Mouse (Mus musculus) intestine, embryonic 16.5 days (tissue): ENCODE data around the gene Rbbp8nl. TPM values are rescaled to one million over a fixed set of nuclear protein-coding genes. Genes with fewer than 3 reads are reported as not detected.

Experiments used
- ATAC-seq: fragments of 200-750 bp; cut with Nextera tagmentation; 2 replicates; pipeline ENCODE4 v1.8.0; 2017; ENCODE audit warnings: moderate TSS enrichment, moderate library complexity
- H3K27ac ChIP-seq: fragments of 300-500 bp; sonication (generic); 2 replicates; pipeline ENCODE4 v1.5.1; 2014; ENCODE audit warnings: mild to moderate bottlenecking, low read length
- H3K27me3 ChIP-seq: fragments of 300-500 bp; sonication (generic); replicated peaks from 2 replicates; pipeline ENCODE4 v1.6.1; 2014; ENCODE audit warnings: low read length, control low read depth, mixed read lengths; ENCODE audit not compliant: control insufficient read depth, insufficient read depth
- H3K36me3 ChIP-seq: fragments of 300-500 bp; sonication (generic); 2 replicates; pipeline ENCODE4 v1.6.1; 2014; ENCODE audit warnings: low read length, control low read depth; ENCODE audit not compliant: control insufficient read depth, insufficient read depth
- H3K4me1 ChIP-seq: fragments of 300-500 bp; sonication (generic); 2 replicates; pipeline ENCODE4 v1.6.1; 2014; ENCODE audit warnings: low read length, control low read depth, mixed read lengths; ENCODE audit not compliant: control insufficient read depth, insufficient read depth
- H3K4me2 ChIP-seq: fragments of 300-500 bp; sonication (generic); 2 replicates; pipeline ENCODE4 v1.6.1; 2014; ENCODE audit warnings: low read depth, low read length, control low read depth
- H3K4me3 ChIP-seq: fragments of 300-500 bp; sonication (generic); 2 replicates; pipeline ENCODE4 v1.5.1; 2014; ENCODE audit warnings: mild to moderate bottlenecking, low read length
- H3K9ac ChIP-seq: fragments of 300-500 bp; sonication (generic); 2 replicates; pipeline ENCODE4 v1.6.1; 2014; ENCODE audit warnings: low read depth, low read length
- H3K9me3 ChIP-seq: fragments of 300-500 bp; sonication (generic); 2 replicates; pipeline ENCODE4 v1.6.1; 2016; ENCODE audit warnings: low read length, control low read depth; ENCODE audit not compliant: control insufficient read depth
- WGBS: fragments of 180-500 bp; shearing (Covaris S2); extraction: QIAGEN DNeasy Blood & Tissue Kit; methylation state at CpG from one replicate; pipeline ENCODE4 v1.1.7; 2014; 5-methylcytosine and 5-hydroxymethylcytosine counted together
- polyA plus RNA-seq: library from polyadenylated mRNA; unstranded; fragments of >200 nt; fragmentation: Nextera tagmentation; extraction: Ambion mirVana; gene quantifications from 2 replicates; pipeline ENCODE4 v1.2.1, GENCODE M21; 2015

Gene Rbbp8nl
- polyA plus RNA-seq, 1 experiment from 2014 or later = 2.5 TPM

DNA sequence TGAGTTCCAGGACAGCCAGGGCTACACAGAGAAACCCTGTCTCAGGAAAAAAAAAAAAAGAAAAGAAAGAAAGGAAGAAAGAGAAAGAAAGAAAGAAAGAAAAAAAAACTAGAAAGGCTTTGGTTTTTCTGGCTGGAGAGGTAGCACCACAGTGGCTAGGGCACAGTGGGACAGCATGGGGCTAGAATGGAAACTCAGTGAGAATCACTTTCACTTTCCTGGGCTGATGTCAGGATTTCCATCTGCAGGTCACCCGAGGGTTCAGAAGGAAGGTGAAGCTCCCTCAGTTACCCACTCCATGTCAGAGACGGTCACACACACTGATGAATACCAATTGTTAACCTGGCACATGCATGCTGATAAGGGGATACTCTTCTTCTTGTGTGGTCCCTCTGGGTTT is 18.0 kb upstream of the Rbbp8nl start:
- H3K27ac ChIP-seq = no peak overlapping the region

DNA sequence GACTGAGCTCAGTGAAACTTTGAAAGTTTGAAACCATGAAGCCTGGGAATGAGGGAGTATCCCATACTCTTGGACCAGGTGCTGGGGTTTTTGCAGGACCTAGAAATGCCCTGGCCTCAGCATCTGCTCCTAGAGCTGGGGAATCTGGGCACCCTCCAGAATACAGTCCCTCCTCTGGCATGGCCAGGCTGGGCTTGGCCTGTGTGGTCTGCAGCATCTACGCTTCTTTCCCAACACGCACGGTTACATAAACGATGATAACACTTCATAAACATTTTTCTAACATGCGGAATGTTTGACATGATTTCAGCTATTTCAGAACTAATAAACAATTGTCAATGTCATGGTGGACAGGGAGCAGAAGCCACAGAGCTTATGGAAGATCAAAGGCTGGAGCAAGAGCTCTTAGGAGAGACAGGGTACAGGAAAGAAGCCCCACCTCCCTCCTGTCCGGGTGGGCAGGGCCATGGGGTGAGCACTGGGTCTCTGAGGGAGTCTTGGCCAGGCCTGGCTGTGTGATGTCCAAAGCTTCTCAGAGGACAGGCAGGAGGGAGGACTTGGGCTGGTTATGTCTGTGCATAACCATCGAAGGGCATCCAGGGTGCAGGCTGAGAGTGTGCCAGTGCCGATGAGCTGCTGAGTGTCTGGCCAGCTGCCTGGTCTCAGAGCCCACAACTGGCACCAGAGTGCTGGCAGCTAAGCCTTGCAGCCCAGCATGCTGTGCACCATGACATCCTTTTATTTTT is 16.9 kb upstream of the Rbbp8nl start:
- Histone ChIP-seq H3K4me3 (no peak overlapping the region), H3K4me2 (no peak overlapping the region), H3K27me3 (no peaks in the 10 kb centered on the region), H3K9me3 (no peaks in the 10 kb centered on the region), H3K36me3 (no peaks in the 10 kb centered on the region), H3K4me1 (peaks cover 3% of the 10 kb centered on the region; the same call in 1 of the 2 replicates), H3K9ac (no peak overlapping the region), H3K27ac (no peak overlapping the region)
- ATAC-seq = no peak
- WGBS = 52% methylated on average over 8 of the region's 8 CpGs

More for the DNA sequence above, 18.0 kb upstream of the Rbbp8nl start:
- Histone ChIP-seq H3K4me2 (no peak overlapping the region), H3K4me1 (0 out of 2 replicates have a peak, but pooled peaks cover 3% of the 10 kb centered on the region), H3K9me3 (no peaks in the 10 kb centered on the region), H3K36me3 (no peaks in the 10 kb centered on the region), H3K27me3 (no peaks in the 10 kb centered on the region), H3K4me3 (no peak overlapping the region), H3K9ac (no peak overlapping the region)
- no peak for ATAC-seq
- 39% methylated on average over 2 of the region's 2 CpGs for WGBS

DNA sequence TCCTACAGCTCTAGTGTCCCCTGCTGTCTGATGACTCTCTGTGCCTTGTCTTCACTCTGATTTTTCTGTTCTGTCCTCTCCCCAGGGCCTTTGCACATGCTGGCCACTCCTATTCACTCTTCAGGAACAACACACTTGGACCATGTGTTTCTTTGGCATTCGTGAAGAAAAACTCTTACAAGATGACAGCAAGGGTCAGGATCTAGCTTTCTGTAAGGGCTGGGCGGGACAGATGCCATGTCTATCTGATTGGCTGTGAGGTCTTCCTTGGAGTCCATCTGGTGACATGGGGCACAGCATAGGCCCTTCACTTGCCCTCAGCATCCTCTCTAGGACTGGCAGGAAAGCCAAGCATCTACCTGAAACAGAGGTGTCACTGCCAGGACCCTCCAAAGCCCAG is 16.3 kb upstream of the Rbbp8nl start:
- H3K27me3 ChIP-seq = no peaks in the 10 kb centered on the region
- no peak overlapping the region for H3K4me2 ChIP-seq
- ATAC-seq = no peak
- WGBS = 83% methylated on average over 2 of the region's 2 CpGs
- no peaks in the 10 kb centered on the region for H3K9me3 ChIP-seq
- no peak overlapping the region for H3K9ac ChIP-seq
- H3K4me3 ChIP-seq = no peak overlapping the region
- peaks cover 9% of the 10 kb centered on the region; the same call in 1 of the 2 replicates for H3K4me1 ChIP-seq
- no peak overlapping the region for H3K27ac ChIP-seq
- no peaks in the 10 kb centered on the region for H3K36me3 ChIP-seq

- H3K27me3 ChIP-seq = no peaks in the 10 kb centered on the region
- no peaks in the 10 kb centered on the region for H3K36me3 ChIP-seq
- ATAC-seq = no peak
- H3K4me3 ChIP-seq = no peak overlapping the region
- H3K4me1 ChIP-seq = peaks cover 13% of the 10 kb centered on the region
- H3K27ac ChIP-seq = no peak overlapping the region
- H3K4me2 ChIP-seq = no peak overlapping the region
- no peaks in the 10 kb centered on the region for H3K9me3 ChIP-seq
- H3K9ac ChIP-seq = no peak overlapping the region
- 83% methylated on average over 3 of the region's 3 CpGs for WGBS
Observed at GRCm38 (mm10) chr2:180305490-180305889, 15.8 kb upstream of the Rbbp8nl start.

DNA sequence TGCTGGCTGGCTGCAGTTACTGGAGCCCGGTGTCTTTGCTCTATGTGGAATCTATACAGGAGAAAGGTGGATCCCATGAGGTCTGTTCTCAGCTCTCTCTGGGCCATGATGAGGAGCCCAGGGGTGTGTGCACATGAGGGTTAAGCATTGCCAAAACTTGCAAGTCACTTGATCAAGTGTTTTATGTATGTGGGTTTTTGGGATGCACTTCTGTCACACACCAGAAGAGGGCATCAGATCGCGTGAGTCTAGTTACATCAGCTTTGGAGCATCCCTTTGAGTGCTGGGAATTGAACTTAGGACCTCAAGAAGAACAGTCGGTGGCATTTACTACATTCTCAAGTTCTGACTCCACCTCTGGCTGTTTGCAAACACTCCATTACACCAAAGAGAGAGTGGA is 14.9 kb upstream of the Rbbp8nl start:
- no peak for ATAC-seq
- peaks cover 17% of the 10 kb centered on the region for H3K4me1 ChIP-seq
- H3K4me2 ChIP-seq = no peak overlapping the region
- H3K4me3 ChIP-seq = no peak overlapping the region
- no peaks in the 10 kb centered on the region for H3K27me3 ChIP-seq
- H3K27ac ChIP-seq = no peak overlapping the region
- 66% methylated on average over 4 of the region's 4 CpGs for WGBS
- H3K9ac ChIP-seq = no peak overlapping the region
- no peaks in the 10 kb centered on the region for H3K9me3 ChIP-seq
- H3K36me3 ChIP-seq = no peaks in the 10 kb centered on the region

- no peak overlapping the region for H3K4me3 ChIP-seq
- 73% methylated on average over 12 of the region's 12 CpGs for WGBS
- peaks cover 24% of the 10 kb centered on the region for H3K4me1 ChIP-seq
- no peak for ATAC-seq
- no peaks in the 10 kb centered on the region for H3K27me3 ChIP-seq
- no peak overlapping the region for H3K27ac ChIP-seq
- H3K36me3 ChIP-seq = no peaks in the 10 kb centered on the region
- H3K4me2 ChIP-seq = no peak overlapping the region
- H3K9ac ChIP-seq = no peak overlapping the region
- H3K9me3 ChIP-seq = no peaks in the 10 kb centered on the region
Observed at GRCm38 (mm10) chr2:180303468-180303867, 13.8 kb upstream of the Rbbp8nl start.

- Histone ChIP-seq H3K36me3 (no peaks in the 10 kb centered on the region), H3K27me3 (no peaks in the 10 kb centered on the region), H3K9ac (no peak overlapping the region), H3K4me1 (peaks cover 25% of the 10 kb centered on the region), H3K4me3 (no peak overlapping the region), H3K4me2 (no peak overlapping the region), H3K27ac (no peak overlapping the region), H3K9me3 (no peaks in the 10 kb centered on the region)
- ATAC-seq = no peak
- 75% methylated on average over 4 of the region's 4 CpGs for WGBS
Observed at GRCm38 (mm10) chr2:180302201-180302600, 12.5 kb upstream of the Rbbp8nl start.

DNA sequence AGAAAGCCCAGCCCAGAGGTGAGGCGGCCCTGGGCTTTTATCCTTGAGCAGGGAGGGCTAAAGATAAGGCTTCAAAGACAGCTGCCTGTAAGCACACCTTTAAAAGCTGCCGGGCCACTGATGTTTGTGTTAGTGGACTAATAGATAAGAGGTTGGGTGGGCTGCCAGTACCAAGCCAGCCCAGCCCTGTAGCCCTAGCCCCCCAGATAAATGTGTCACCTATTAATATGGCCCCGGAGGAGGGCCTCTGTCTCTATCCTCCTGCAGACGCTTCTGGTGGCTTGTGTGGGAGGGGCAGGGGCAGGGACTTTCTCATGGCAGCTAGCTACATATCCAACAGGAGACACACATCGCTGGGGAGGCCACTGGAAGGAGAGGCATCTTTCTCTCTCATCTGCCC is 11.1 kb upstream of the Rbbp8nl start:
- Histone ChIP-seq H3K36me3 (no peaks in the 10 kb centered on the region), H3K27ac (peak overlapping the region; percentile 48), H3K4me3 (no peak overlapping the region), H3K9me3 (no peaks in the 10 kb centered on the region), H3K4me1 (peaks cover 25% of the 10 kb centered on the region), H3K9ac (no peak overlapping the region), H3K27me3 (no peaks in the 10 kb centered on the region), H3K4me2 (no peak overlapping the region)
- 13% methylated on average over 5 of the region's 5 CpGs for WGBS
- peak; percentile 83 for ATAC-seq

GRCm38 (mm10) chr2:180300252-180300651 is 10.6 kb upstream of the Rbbp8nl start:
- Histone ChIP-seq H3K9ac (no peak overlapping the region), H3K27me3 (no peaks in the 10 kb centered on the region), H3K4me3 (no peak overlapping the region), H3K27ac (peak overlapping the region; percentile 48), H3K4me2 (no peak overlapping the region), H3K36me3 (no peaks in the 10 kb centered on the region), H3K9me3 (no peaks in the 10 kb centered on the region), H3K4me1 (peaks cover 25% of the 10 kb centered on the region)
- 44% methylated on average over 2 of the region's 2 CpGs for WGBS
- ATAC-seq = peak; percentile 45

DNA sequence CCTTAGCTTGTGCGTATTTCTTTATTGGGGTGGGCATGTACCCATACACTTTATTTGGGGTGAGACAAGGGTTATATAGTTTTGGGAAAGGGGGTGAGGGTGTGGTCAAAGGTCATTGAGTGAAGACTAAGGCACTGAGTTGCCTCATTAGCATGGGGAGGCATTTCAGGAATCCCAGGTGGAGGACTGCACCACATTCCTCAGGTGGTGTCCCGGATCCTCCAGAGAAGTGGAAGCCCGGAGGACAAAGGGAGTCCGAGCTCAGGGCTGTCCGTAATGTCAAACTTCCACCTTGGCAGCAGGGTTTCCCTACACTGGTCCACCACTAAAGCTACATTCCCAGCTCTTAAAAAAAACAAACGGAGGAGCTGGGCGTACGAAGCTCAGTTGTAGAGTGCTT is 3.2 kb upstream of the Rbbp8nl start:
- no peak for ATAC-seq
- WGBS = 64% methylated on average over 8 of the region's 8 CpGs
- H3K9ac ChIP-seq = no peak overlapping the region

More for the DNA sequence above, 3.2 kb upstream of the Rbbp8nl start:
- Histone ChIP-seq H3K36me3 (no peaks in the 10 kb centered on the region), H3K27me3 (no peaks in the 10 kb centered on the region), H3K4me3 (no peak overlapping the region), H3K9me3 (no peaks in the 10 kb centered on the region), H3K4me1 (peaks cover 11% of the 10 kb centered on the region), H3K4me2 (no peak overlapping the region), H3K27ac (no peak overlapping the region)
